Mouse (Mus musculus) MEL (cell line): ENCODE measurements at regions not wholly inside any gene's neighbourhood (a gene's known extent, or its start where the extent isn't known, plus 50 kb on each side); places are given as distances from the start of the nearest gene placed in this dataset.

ENCODE experiments used
- DNase-seq: peaks from one replicate; pipeline ENCODE4 v3.0.0; 2011; ENCODE audit warnings: low read depth, low spot score
- H3K27ac ChIP-seq: 2 replicates; pipeline ENCODE4 v1.5.1; 2012; ENCODE audit warnings: low read depth, mild to moderate bottlenecking, control low read depth, low read length, moderate library complexity; ENCODE audit not compliant: control insufficient read depth
- H3K27me3 ChIP-seq, 2 experiments: fragments of 150-350 bp in 1 of 2; sonication (generic) in 1 of 2; 2 replicates each; pipeline ENCODE4 v1.6.1; 2012; ENCODE audit warnings: low read length in 2 of 2, mild to moderate bottlenecking in 2 of 2, improper control_type of control experiment in 1 of 2, moderate library complexity in 1 of 2; ENCODE audit not compliant: insufficient read depth in 2 of 2, control insufficient read depth in 1 of 2
- H3K36me3 ChIP-seq, 2 experiments: 2 replicates each; pipeline ENCODE4 v1.6.1; 2012 to 2014; ENCODE audit warnings: low read length in 2 of 2, improper control_type of control experiment in 1 of 2, inconsistent platforms in 1 of 2, mild to moderate bottlenecking in 1 of 2; ENCODE audit not compliant: insufficient read depth in 2 of 2, control insufficient read depth in 1 of 2
- H3K4me1 ChIP-seq, 2 experiments: fragments of 150-350 bp in 1 of 2; sonication (generic) in 1 of 2; 2 replicates each; pipeline ENCODE4 v1.6.1; 2012; ENCODE audit warnings: low read length in 2 of 2, improper control_type of control experiment in 1 of 2, mild to moderate bottlenecking in 1 of 2; ENCODE audit not compliant: insufficient read depth in 2 of 2, control insufficient read depth in 1 of 2
- H3K4me3 ChIP-seq, 2 experiments: fragments of 150-350 bp in 1 of 2; sonication (generic) in 1 of 2; 2 replicates each; pipeline ENCODE4 v1.5.1; 2012; ENCODE audit warnings: low read depth in 2 of 2, low read length in 2 of 2, mild to moderate bottlenecking in 2 of 2, moderate library complexity in 2 of 2, control low read depth in 1 of 2, improper control_type of control experiment in 1 of 2; ENCODE audit not compliant: control insufficient read depth in 1 of 2, insufficient read depth in 1 of 2
- H3K79me2 ChIP-seq: 2 replicates; pipeline ENCODE4 v1.6.1; 2012; ENCODE audit warnings: mild to moderate bottlenecking, low read length, moderate library complexity; ENCODE audit not compliant: control insufficient read depth, poor library complexity, insufficient read depth
- H3K9ac ChIP-seq: 2 replicates; pipeline ENCODE4 v1.6.1; 2012; ENCODE audit warnings: low read depth, mild to moderate bottlenecking, control low read depth, low read length, moderate library complexity; ENCODE audit not compliant: control insufficient read depth, poor library complexity, severe bottlenecking
- H3K9me3 ChIP-seq: fragments of 150-350 bp; sonication (generic); replicated peaks from 2 replicates; pipeline ENCODE4 v1.6.1; 2012; ENCODE audit warnings: mild to moderate bottlenecking, low read length, improper control_type of control experiment, moderate library complexity; ENCODE audit not compliant: insufficient read depth
- CTCF ChIP-seq, 3 experiments: IDR thresholded peaks in 2 of 3; conservative IDR thresholded peaks in 1 of 3; 2 replicates each; pipeline ENCODE4 v1.5.1; 2011 to 2012; ENCODE audit warnings: low read length in 3 of 3, low read depth in 2 of 3, mild to moderate bottlenecking in 2 of 3, improper control_type of control experiment in 1 of 3, inconsistent platforms in 1 of 3, mixed read lengths in 1 of 3, moderate library complexity in 1 of 3; ENCODE audit not compliant: control insufficient read depth in 1 of 3, insufficient read depth in 1 of 3, poor library complexity in 1 of 3, severe bottlenecking in 1 of 3
- GABPA ChIP-seq: IDR thresholded peaks from 2 replicates; pipeline ENCODE4 v1.6.1; 2012; ENCODE audit warnings: low read depth, mild to moderate bottlenecking, inconsistent platforms, low read length, improper control_type of control experiment, moderate library complexity
- JUND ChIP-seq: IDR thresholded peaks from 2 replicates; pipeline ENCODE4 v1.6.1; 2011; ENCODE audit warnings: low read depth, mild to moderate bottlenecking, improper control_type of control experiment, low read length
- KAT2A ChIP-seq: conservative IDR thresholded peaks from 2 replicates; pipeline ENCODE4 v1.6.1; 2012; ENCODE audit warnings: low read depth, low read length, improper control_type of control experiment, inconsistent platforms
- MAFK ChIP-seq: IDR thresholded peaks from 2 replicates; pipeline ENCODE4 v1.6.1; 2011; ENCODE audit warnings: low read depth, mild to moderate bottlenecking, low read length, improper control_type of control experiment, borderline replicate concordance
- MAZ ChIP-seq: IDR thresholded peaks from 2 replicates; pipeline ENCODE4 v1.6.1; 2012; ENCODE audit warnings: low read depth, mild to moderate bottlenecking, inconsistent platforms, low read length, improper control_type of control experiment
- MEF2A ChIP-seq: IDR thresholded peaks from 2 replicates; pipeline ENCODE4 v1.6.1; 2014; ENCODE audit warnings: low read depth, mild to moderate bottlenecking, inconsistent platforms, low read length, improper control_type of control experiment; ENCODE audit not compliant: poor library complexity, insufficient replicate concordance, severe bottlenecking; ENCODE audit errors: extremely low read depth
- MXI1 ChIP-seq: IDR thresholded peaks from 2 replicates; pipeline ENCODE4 v1.6.1; 2011; ENCODE audit warnings: mild to moderate bottlenecking, low read depth, low read length, improper control_type of control experiment
- MYB ChIP-seq: IDR thresholded peaks from 2 replicates; pipeline ENCODE4 v1.6.1; 2011; ENCODE audit warnings: mild to moderate bottlenecking, low read depth, low read length, improper control_type of control experiment
- POLR2AphosphoS2 ChIP-seq: IDR thresholded peaks from 2 replicates; pipeline ENCODE4 v1.6.1; 2011; ENCODE audit warnings: low read length, improper control_type of control experiment
- POLR2AphosphoS5 ChIP-seq: IDR thresholded peaks from 2 replicates; pipeline ENCODE4 v1.6.1; 2012; ENCODE audit warnings: low read depth, borderline replicate concordance, mild to moderate bottlenecking, inconsistent platforms, low read length, moderate library complexity, mixed read lengths
- RAD21 ChIP-seq: IDR thresholded peaks from 2 replicates; pipeline ENCODE4 v1.6.1; 2011; ENCODE audit warnings: mild to moderate bottlenecking, low read depth, low read length, improper control_type of control experiment
- RCOR1 ChIP-seq: IDR thresholded peaks from 2 replicates; pipeline ENCODE4 v1.6.1; 2012; ENCODE audit warnings: low read depth, mild to moderate bottlenecking, inconsistent platforms, low read length, improper control_type of control experiment
- SMC3 ChIP-seq: IDR thresholded peaks from 2 replicates; pipeline ENCODE4 v1.6.1; 2011; ENCODE audit warnings: low read depth, low read length, improper control_type of control experiment
- TCF12 ChIP-seq: IDR thresholded peaks from 2 replicates; pipeline ENCODE4 v1.6.1; 2014; ENCODE audit warnings: low read depth, mild to moderate bottlenecking, inconsistent platforms, low read length, improper control_type of control experiment, moderate library complexity
- USF2 ChIP-seq, 2 experiments: IDR thresholded peaks; 2 replicates each; pipeline ENCODE4 v1.6.1; 2011 to 2012; ENCODE audit warnings: improper control_type of control experiment in 2 of 2, low read length in 2 of 2, borderline replicate concordance in 1 of 2, inconsistent platforms in 1 of 2, low read depth in 1 of 2, mild to moderate bottlenecking in 1 of 2; ENCODE audit not compliant: insufficient read depth in 1 of 2
- ZC3H11A ChIP-seq: IDR thresholded peaks from 2 replicates; pipeline ENCODE4 v1.6.1; 2012; ENCODE audit warnings: low read depth, mild to moderate bottlenecking, inconsistent platforms, low read length, improper control_type of control experiment
- ZNF384 ChIP-seq: IDR thresholded peaks from 2 replicates; pipeline ENCODE4 v1.6.1; 2012; ENCODE audit warnings: low read depth, mild to moderate bottlenecking, inconsistent platforms, low read length, improper control_type of control experiment

GRCm38 (mm10) chr6:50929503-50929902 lies 275.3 kb upstream of the Npvf start:
- no peaks in the 10 kb centered on the region for H3K36me3 ChIP-seq
- DNase-seq: no peak
- no peaks in the 10 kb centered on the region for H3K4me1 ChIP-seq
- TF ChIP-seq ZC3H11A: no peak
- TF ChIP-seq POLR2AphosphoS2: no peak
- no peak for TF ChIP-seq TCF12
- TF ChIP-seq JUND: no peak
- no peak for TF ChIP-seq KAT2A
- TF ChIP-seq MEF2A: no peak
- TF ChIP-seq MXI1: no peak
- no peak for TF ChIP-seq MYB
- TF ChIP-seq MAFK: no peak
- TF ChIP-seq USF2 (IDR thresholded peaks at IDR 0.05; ENCODE audit: borderline replicate concordance in 1 of 2, insufficient read depth in 1 of 2, low read depth in 1 of 2, low read length in 2 of 2): no peak
- TF ChIP-seq SMC3: no peak
- no peak for TF ChIP-seq RCOR1
- no peak for TF ChIP-seq GABPA
- TF ChIP-seq MAZ: no peak
- TF ChIP-seq RAD21: no peak
- TF ChIP-seq ZNF384: no peak
- no peaks in the 10 kb centered on the region for H3K79me2 ChIP-seq
- no peak overlapping the region for H3K4me3 ChIP-seq
- no peak overlapping the region for H3K27ac ChIP-seq
- H3K9ac ChIP-seq: no peak overlapping the region
- H3K9me3 ChIP-seq: no peaks in the 10 kb centered on the region
- no peaks in the 10 kb centered on the region for H3K27me3 ChIP-seq

- DNase-seq: no peak
- no peaks in the 10 kb centered on the region for H3K36me3 ChIP-seq
- H3K4me1 ChIP-seq: no peaks in the 10 kb centered on the region
- H3K27me3 ChIP-seq: no peaks in the 10 kb centered on the region
- H3K9ac ChIP-seq: no peak overlapping the region
- no peak overlapping the region for H3K4me3 ChIP-seq
- TF ChIP-seq POLR2AphosphoS5 (no peak), CTCF (IDR thresholded peaks at IDR 0.05 in 2 of 3, conservative IDR thresholded peaks at IDR 0.05 in 1 of 3; ENCODE audit: control insufficient read depth in 1 of 3, insufficient read depth in 1 of 3, low read depth in 2 of 3, low read length in 3 of 3, poor library complexity in 1 of 3, severe bottlenecking in 1 of 3) (no peak), MXI1 (no peak), JUND (no peak)
- TF ChIP-seq, all 39 proteins: peak for 0
- H3K27ac ChIP-seq: no peak overlapping the region
- no peaks in the 10 kb centered on the region for H3K79me2 ChIP-seq
- H3K9me3 ChIP-seq: no peaks in the 10 kb centered on the region
Measured at GRCm38 (mm10) chr6:50933510-50933909, 279.3 kb upstream of the Npvf start.
